8 mouse cellular contexts compared by ENCODE assay signal in the genomic region with DNA sequence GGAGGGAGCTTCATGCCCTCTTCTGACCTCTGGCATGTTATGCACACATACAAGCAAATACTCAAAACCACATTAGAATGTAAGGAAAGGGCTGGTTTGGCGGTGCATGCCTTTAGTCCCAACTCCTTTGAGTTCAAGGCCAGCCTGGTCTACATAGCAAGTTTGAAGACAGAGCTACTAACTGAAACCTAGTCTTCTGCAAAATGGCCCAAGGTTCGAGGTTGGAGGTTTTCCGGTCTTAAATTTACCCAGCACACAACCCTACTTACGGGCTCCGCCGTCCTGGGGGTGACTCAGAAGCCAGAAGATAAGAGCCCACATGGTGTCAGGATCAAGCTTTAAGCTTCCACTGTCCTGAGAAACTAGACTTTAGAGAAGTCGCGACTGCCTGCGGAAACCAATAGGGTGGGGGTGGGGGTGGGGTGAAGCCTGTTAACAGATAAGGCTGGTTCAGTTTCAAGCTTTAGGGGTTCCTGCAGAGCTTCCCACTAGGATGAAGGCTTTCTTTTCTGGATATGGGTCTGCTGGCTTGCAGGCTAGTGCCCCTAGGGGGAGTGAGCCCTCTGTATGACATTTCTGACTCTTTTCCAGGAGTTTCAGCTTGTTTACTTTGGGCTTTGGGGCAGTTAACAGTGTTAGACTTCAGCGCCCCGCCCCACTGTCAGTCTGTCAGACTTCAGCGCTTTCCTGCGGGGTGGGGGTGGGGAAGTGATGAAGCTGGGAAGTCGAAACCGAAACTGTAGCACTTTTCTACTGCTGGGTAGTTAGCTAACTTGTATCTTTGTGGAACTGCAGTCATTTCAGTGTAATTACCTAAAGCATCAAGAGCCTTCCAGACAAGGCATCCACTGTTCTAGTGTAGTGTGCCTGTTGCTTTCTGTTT. TPM values are rescaled to one million over a fixed set of nuclear protein-coding genes. Genes with fewer than 3 reads are reported as not detected.
DNase-seq lines count a peak whose midpoint lies in the region; ATAC-seq and TF ChIP-seq lines count a peak whose summit lies in the region.

A gene (minus strand): TSS at position 370 of the 883 bp plus-strand sequence.

- 25% methylated on average over 15 of the region's 15 CpGs for WGBS in heart, embryonic 10.5 days
- WGBS in kidney, embryonic 14.5 days, result 38% methylated on average over 15 of the region's 15 CpGs

- peak; percentile 36; the same call in 1 of the 2 replicates for ATAC-seq in kidney, embryonic 14.5 days (ENCODE audit: low FRiP score, low TSS enrichment)

- TF ChIP-seq POLR2A in brain, embryonic 14.5 days (IDR thresholded peaks at IDR 0.05; ENCODE audit: borderline replicate concordance, extremely low read depth, insufficient read depth, insufficient read length, poor library complexity, severe bottlenecking), result no peak

- no peaks in the 10 kb centered on the region for H3K9me3 ChIP-seq in heart, embryonic 10.5 days
- H3K9me3 ChIP-seq in kidney, embryonic 14.5 days (ENCODE audit: control insufficient read depth, low read length), result no peaks in the 10 kb centered on the region

- no peaks in the 10 kb centered on the region for H3K27me3 ChIP-seq in heart, embryonic 10.5 days (ENCODE audit: insufficient read depth, poor library complexity, severe bottlenecking)
- no peaks in the 10 kb centered on the region for H3K27me3 ChIP-seq in kidney, embryonic 14.5 days (ENCODE audit: control insufficient read depth, insufficient read depth, low read length)

- H3K4me3 ChIP-seq in heart, embryonic 10.5 days, result peak within 1 kb of the TSS; percentile 42; the same call in 1 of the 2 replicates
- no peak within 1 kb of the TSS for H3K4me3 ChIP-seq in kidney, embryonic 14.5 days (ENCODE audit: low read length)

- H3K4me1 ChIP-seq in heart, embryonic 10.5 days, result peaks cover 25% of the 10 kb centered on the region
- peaks cover 6% of the 10 kb centered on the region for H3K4me1 ChIP-seq in kidney, embryonic 14.5 days (ENCODE audit: control insufficient read depth, insufficient read depth, low read length)

- peak within 1 kb of the TSS; percentile 4; the same call in 1 of the 2 replicates for H3K4me2 ChIP-seq in kidney, embryonic 14.5 days (replicated peaks; ENCODE audit: low read depth, low read length)

- H3K9ac ChIP-seq in kidney, embryonic 14.5 days (ENCODE audit: low read depth, low read length), result no peak within 1 kb of the TSS

- peak; percentile 12; the same call in 1 of the 2 replicates for TF ChIP-seq CTCF in brain, embryonic 14.5 days (IDR thresholded peaks at IDR 0.05; ENCODE audit: borderline replicate concordance, extremely low read depth, insufficient read depth, insufficient read length)

- peak within 1 kb of the TSS; percentile 64; the same call in 1 of the 2 replicates for H3K27ac ChIP-seq in heart, embryonic 10.5 days
- H3K27ac ChIP-seq in kidney, embryonic 14.5 days (ENCODE audit: low read depth, low read length), result no peak within 1 kb of the TSS

- H3K36me3 ChIP-seq in heart, embryonic 10.5 days, result peaks cover 5% of the 10 kb centered on the region; the same call in 1 of the 2 replicates
- H3K36me3 ChIP-seq in kidney, embryonic 14.5 days (ENCODE audit: control insufficient read depth, insufficient read depth, low read length), result no peaks in the 10 kb centered on the region

- peak; percentile 70 for DNase-seq in layer of hippocampus, adult 9-11 months
- no peak for DNase-seq in layer of hippocampus, adult 8-10 months (ENCODE audit: low spot score in 2 of 2)
- peak; percentile 42 for DNase-seq in brain, embryonic 14.5 days (ENCODE audit: low read depth)
- DNase-seq in heart, embryonic 10.5 days (ENCODE audit: low spot score), result peak; percentile 86
- DNase-seq in lung, postnatal 14 days, result peak; percentile 74
- DNase-seq in spleen, postnatal 10 days (ENCODE audit: low spot score in 2 of 2), result peak; percentile 88 to 90
- no peak for DNase-seq in MN1 (ENCODE audit: low spot score)

RNA-seq across cellular contexts. Expression of the gene that starts here (rescaled TPM):
- total RNA-seq in layer of hippocampus, adult 8-10 months (2022), result 1 to 10 TPM in 3 of 4 experiments, under 1 TPM in 1; 0.80 to 4.4 (median 2.6) TPM
- 0.08 and 0.19 TPM in 2 replicates for polyA plus RNA-seq in brain, embryonic 14.5 days (2012; rRNA removed)
- 2.5 and 2.6 TPM in 2 replicates for polyA plus RNA-seq in heart, embryonic 10.5 days (2016; fragmentation: Nextera tagmentation; extraction: Ambion mirVana)
- 2.5 and 4.0 TPM in 2 replicates for polyA plus RNA-seq in kidney, embryonic 14.5 days (2014; fragmentation: Nextera tagmentation; extraction: Ambion mirVana)

Comparison
In these comparisons a context has a peak if more than half of its experiments do, and no peak if none do; other contexts are left out.
1. DNase-seq: peak in layer of hippocampus, adult 9-11 months (single experiment), heart, embryonic 10.5 days (single experiment), lung, postnatal 14 days (single experiment) and spleen, postnatal 10 days (2 of 2); none in layer of hippocampus, adult 8-10 months (0 of 2) and MN1 (single experiment).
2. Peak in DNase-seq in brain, embryonic 14.5 days; RNA of the gene not detected or under 1 TPM.